Mouse (Mus musculus) embryonic facial prominence, embryonic 15.5 days (tissue): ENCODE measurements around the gene Asb2. TPM values are rescaled to one million over a fixed set of nuclear protein-coding genes. Genes with fewer than 3 reads are reported as not detected.

Experiments
- ATAC-seq: fragments of 200-750 bp; cut with Nextera tagmentation; 2 replicates; pipeline ENCODE4 v1.8.0; 2017; ENCODE audit warnings: low read depth, moderate TSS enrichment; ENCODE audit not compliant: insufficient number of reproducible peaks, low FRiP score, low TSS enrichment
- H3K27ac ChIP-seq: fragments of 300-500 bp; sonication (generic); replicated peaks from 2 replicates; pipeline ENCODE4 v1.5.1; 2015; ENCODE audit warnings: mild to moderate bottlenecking, inconsistent platforms
- H3K27me3 ChIP-seq: fragments of 300-500 bp; sonication (generic); 2 replicates; pipeline ENCODE4 v1.6.1; 2015; ENCODE audit warnings: inconsistent platforms
- H3K36me3 ChIP-seq: fragments of 300-500 bp; sonication (generic); 2 replicates; pipeline ENCODE4 v1.6.1; 2015; ENCODE audit warnings: mild to moderate bottlenecking, inconsistent platforms
- H3K4me1 ChIP-seq: fragments of 300-500 bp; sonication (generic); 2 replicates; pipeline ENCODE4 v1.6.1; 2015; ENCODE audit warnings: inconsistent platforms
- H3K4me2 ChIP-seq: fragments of 300-500 bp; sonication (generic); replicated peaks from 2 replicates; pipeline ENCODE4 v1.6.1; 2015; ENCODE audit warnings: mild to moderate bottlenecking, inconsistent platforms
- H3K4me3 ChIP-seq: fragments of 300-500 bp; sonication (generic); replicated peaks from 2 replicates; pipeline ENCODE4 v1.5.1; 2015; ENCODE audit warnings: mild to moderate bottlenecking, inconsistent platforms
- H3K9ac ChIP-seq: fragments of 300-500 bp; sonication (generic); 2 replicates; pipeline ENCODE4 v1.6.1; 2015; ENCODE audit warnings: inconsistent platforms
- H3K9me3 ChIP-seq: fragments of 300-500 bp; sonication (generic); replicated peaks from 2 replicates; pipeline ENCODE4 v1.6.1; 2016; ENCODE audit warnings: inconsistent platforms
- WGBS: fragments of 180-500 bp; shearing (Covaris S2); methylation state at CpG from one replicate; pipeline ENCODE4 v1.1.7; 2015; 5-methylcytosine and 5-hydroxymethylcytosine counted together
- polyA plus RNA-seq: library from polyadenylated mRNA; unstranded; fragments of >200 nt; fragmentation: Nextera tagmentation; extraction: Ambion mirVana; gene quantifications from 2 replicates; pipeline ENCODE4 v1.2.1, GENCODE M21; 2015

The Asb2 gene
- 7.5 and 10.1 TPM in 2 replicates for polyA plus RNA-seq

DNA sequence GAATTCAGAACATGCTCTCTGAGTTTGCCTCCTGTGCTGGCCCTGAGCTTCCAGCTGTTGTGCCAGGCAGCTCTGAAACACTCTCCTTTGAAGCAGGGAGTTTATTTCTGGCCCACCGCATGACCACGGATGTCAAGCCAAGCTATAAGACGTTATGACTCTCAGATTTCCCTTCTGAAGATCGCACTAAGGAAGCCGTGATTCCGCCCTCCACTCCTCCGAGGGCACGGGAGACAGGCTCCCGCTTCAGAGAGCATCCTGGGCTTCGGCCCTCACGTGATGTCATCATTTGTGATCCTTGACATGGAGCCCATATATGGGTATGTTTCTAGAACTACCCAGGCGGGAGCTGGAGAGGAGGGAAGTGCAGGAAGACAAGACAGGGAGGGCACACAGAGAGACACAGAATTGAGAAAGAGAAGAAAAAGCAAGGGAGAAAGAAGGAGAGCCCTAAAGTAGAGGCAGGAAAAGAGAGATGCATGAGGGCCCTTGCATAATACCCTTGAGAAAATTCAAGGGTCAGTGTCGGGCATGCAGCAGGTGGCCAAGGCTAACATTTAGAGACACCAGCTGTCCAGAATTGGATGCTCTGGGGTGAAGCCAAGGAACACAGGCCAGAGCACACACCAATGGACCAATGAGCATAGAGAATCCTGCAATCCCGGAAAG lies at the start of gene Asb2:
TSS of gene Asb2 (minus strand) at position 256 of the 669 bp plus-strand sequence.
- 49% methylated on average over 14 of the region's 14 CpGs for WGBS
- Histone ChIP-seq H3K4me2 (no peak within 1 kb of the TSS), H3K27ac (no peak within 1 kb of the TSS), H3K4me3 (no peak within 1 kb of the TSS), H3K9ac (no peak within 1 kb of the TSS), H3K27me3 (no peaks in the 10 kb centered on the region), H3K36me3 (no peaks in the 10 kb centered on the region), H3K9me3 (no peaks in the 10 kb centered on the region), H3K4me1 (0 out of 2 replicates have a peak, but pooled peaks cover 3% of the 10 kb centered on the region)
- no peak for ATAC-seq

DNA sequence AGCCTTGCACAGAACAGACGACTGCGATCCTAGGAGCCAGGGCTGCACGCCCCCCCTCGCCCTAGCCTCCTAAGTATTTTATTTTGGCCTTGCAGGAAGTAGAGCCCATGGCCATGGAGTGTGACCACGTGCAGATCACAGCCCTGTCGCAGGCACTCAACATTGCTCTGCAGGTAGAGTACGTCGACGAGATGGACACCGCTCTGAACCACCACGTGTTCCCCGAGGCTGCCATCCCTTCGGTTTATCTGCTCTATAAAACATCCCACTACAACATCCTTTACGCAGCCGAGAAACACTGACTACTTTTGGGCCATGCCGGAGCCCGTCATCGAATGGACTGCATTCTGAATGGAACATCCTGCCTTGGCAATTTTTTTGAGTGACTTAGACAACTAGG lies 48.3 kb upstream of the Asb2 start:
- H3K27me3 ChIP-seq = no peaks in the 10 kb centered on the region
- no peak for ATAC-seq
- H3K27ac ChIP-seq = no peak overlapping the region
- H3K4me1 ChIP-seq = no peaks in the 10 kb centered on the region
- peaks cover 74% of the 10 kb centered on the region for H3K36me3 ChIP-seq
- no peak overlapping the region for H3K4me2 ChIP-seq
- 85% methylated on average over 18 of the region's 18 CpGs for WGBS
- no peaks in the 10 kb centered on the region for H3K9me3 ChIP-seq
- H3K4me3 ChIP-seq = no peak overlapping the region
- no peak overlapping the region for H3K9ac ChIP-seq

DNA sequence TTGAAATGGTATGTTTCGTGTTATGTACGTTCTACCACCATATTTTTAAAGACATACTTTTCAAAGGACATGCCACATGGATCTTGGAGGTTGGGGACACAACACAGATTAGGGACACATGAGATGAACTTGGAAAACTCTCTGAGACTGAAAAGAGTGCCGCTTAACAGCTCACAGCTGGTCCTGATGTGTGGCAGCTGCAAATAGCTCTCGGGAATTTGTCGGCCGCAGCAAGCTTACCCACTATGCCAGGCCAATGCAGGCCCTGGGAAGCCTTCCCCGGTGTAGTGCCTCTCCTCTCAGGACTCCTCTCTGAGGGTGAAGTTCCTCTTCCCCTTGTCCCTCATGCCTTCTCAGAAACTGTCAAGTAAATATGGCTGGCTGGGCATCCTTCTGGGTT lies 41.0 kb upstream of the Asb2 start:
- H3K9me3 ChIP-seq = no peaks in the 10 kb centered on the region
- H3K9ac ChIP-seq = no peak overlapping the region
- 0 out of 2 replicates have a peak, but pooled peaks cover 10% of the 10 kb centered on the region for H3K36me3 ChIP-seq
- no peaks in the 10 kb centered on the region for H3K27me3 ChIP-seq
- 43% methylated on average over 7 of the region's 7 CpGs for WGBS
- H3K4me1 ChIP-seq = peaks cover 12% of the 10 kb centered on the region
- 0 out of 2 replicates have a peak overlapping the region, but pooled peaks have one; percentile 34 for H3K27ac ChIP-seq
- H3K4me3 ChIP-seq = no peak overlapping the region
- no peak overlapping the region for H3K4me2 ChIP-seq
- ATAC-seq = no peak

DNA sequence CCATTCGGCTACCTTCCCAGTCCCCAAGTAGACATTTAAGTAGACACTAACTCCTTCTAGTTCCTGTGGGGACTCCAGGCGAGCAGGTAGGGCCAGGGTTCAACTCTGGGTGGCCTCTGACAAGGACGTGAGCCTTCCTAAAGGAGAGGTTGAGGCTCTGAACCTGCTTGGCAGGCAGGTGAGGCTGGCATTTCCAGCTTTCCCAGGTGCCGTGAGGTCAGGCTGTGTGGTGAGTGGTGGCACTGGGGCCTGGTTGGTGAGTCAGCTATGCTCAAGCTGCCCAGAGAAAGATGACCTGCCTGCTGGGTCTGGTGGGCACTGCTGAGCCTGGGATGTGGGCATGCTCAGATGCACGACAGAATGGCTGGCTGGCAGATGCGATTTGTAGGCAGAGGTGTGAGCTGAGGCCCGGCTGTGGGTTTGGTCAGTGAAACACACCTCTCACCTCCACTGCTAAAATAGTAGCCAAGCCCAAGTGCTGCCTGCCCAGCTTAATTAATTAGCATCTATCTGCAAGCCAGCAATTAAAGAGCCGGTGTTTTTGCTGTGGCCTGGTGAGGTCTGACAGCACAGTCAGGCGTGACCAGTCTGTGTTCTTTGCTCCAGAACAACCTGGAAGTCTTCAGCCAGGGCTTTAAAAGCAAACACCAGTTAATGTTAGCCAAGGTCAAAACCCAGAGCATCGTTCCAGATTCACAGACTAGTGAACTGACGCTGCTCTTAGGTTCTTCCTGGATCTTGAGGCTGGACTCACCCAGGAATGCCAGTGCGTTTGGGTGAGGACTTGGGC lies 39.9 kb upstream of the Asb2 start:
- no peak for ATAC-seq
- no peak overlapping the region for H3K9ac ChIP-seq
- H3K4me3 ChIP-seq = no peak overlapping the region
- 81% methylated on average over 12 of the region's 12 CpGs for WGBS
- no peak overlapping the region for H3K4me2 ChIP-seq
- H3K36me3 ChIP-seq = no peaks in the 10 kb centered on the region
- no peaks in the 10 kb centered on the region for H3K27me3 ChIP-seq
- H3K9me3 ChIP-seq = no peaks in the 10 kb centered on the region
- H3K4me1 ChIP-seq = peaks cover 12% of the 10 kb centered on the region
- H3K27ac ChIP-seq = no peak overlapping the region

DNA sequence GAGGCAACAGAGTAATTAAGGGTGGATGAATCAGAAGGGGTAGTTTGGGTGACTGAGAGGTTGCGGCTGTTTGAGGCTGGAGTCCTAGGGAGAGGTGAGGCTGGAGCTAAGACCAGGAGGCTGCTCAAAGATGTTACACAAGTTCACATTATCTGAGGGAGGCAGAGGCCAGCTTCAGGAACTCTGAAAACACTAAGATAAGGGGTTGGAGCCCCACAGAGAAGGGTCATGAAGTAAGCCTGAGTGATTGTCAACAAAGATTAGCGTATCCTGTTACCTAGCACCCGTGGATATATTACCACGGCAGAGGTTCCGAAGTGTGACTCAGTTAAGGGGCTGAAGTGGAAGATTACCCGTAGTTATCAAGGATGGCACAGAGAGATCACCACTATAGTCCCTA lies 37.7 kb upstream of the Asb2 start:
- H3K4me3 ChIP-seq = no peak overlapping the region
- H3K27ac ChIP-seq = no peak overlapping the region
- ATAC-seq = no peak
- H3K36me3 ChIP-seq = no peaks in the 10 kb centered on the region
- 73% methylated on average over 6 of the region's 6 CpGs for WGBS
- peaks cover 27% of the 10 kb centered on the region for H3K4me1 ChIP-seq
- no peaks in the 10 kb centered on the region for H3K9me3 ChIP-seq
- H3K27me3 ChIP-seq = no peaks in the 10 kb centered on the region
- no peak overlapping the region for H3K4me2 ChIP-seq
- H3K9ac ChIP-seq = no peak overlapping the region

DNA sequence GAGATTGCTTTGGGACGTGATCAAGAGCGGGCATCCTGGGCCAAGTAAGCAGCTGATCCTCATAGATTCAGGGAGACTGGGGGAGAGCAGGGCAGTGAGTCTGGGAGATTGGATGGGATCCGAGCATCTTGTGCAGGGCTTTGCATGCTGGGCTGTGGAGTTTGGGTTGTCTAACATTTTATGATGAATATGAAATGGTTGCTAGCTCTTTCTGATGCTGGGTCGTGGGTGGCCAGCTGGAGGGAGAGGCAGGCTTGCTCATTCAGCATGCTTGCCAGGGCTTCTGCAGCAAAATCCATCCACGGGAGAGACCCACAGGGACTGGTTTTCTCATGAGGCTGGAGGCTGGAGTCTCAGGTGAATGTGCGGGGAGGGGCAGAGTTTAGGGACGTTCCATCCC lies 35.3 kb upstream of the Asb2 start:
- Histone ChIP-seq H3K9me3 (no peaks in the 10 kb centered on the region), H3K36me3 (no peaks in the 10 kb centered on the region), H3K27ac (no peak overlapping the region), H3K4me1 (peaks cover 15% of the 10 kb centered on the region), H3K4me3 (no peak overlapping the region), H3K4me2 (no peak overlapping the region), H3K27me3 (no peaks in the 10 kb centered on the region), H3K9ac (no peak overlapping the region)
- ATAC-seq = no peak
- WGBS = 79% methylated on average over 7 of the region's 7 CpGs

DNA sequence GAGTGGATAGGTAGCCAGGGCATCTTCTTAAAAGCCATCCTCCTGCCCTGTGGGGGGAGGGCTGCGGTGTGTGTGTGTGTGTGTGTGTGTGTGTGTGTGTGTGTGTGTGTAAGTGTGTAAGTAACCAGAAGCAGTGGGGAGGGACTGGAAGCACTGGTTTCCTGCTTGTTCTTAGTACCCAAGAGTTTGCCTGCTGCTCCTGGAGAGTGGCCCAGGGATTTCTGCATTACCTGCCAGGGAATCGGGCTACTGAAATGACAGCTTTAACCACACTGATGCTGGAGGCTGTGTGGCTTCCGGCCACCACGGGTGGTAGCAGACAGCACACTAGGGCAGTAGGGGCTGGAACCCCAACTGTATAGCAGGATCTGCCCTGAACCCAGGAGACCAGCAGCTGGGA lies 34.2 kb upstream of the Asb2 start:
- H3K4me3 ChIP-seq = no peak overlapping the region
- H3K9me3 ChIP-seq = no peaks in the 10 kb centered on the region
- H3K9ac ChIP-seq = no peak overlapping the region
- no peak for ATAC-seq
- H3K36me3 ChIP-seq = no peaks in the 10 kb centered on the region
- H3K27me3 ChIP-seq = no peaks in the 10 kb centered on the region
- H3K27ac ChIP-seq = no peak overlapping the region
- H3K4me2 ChIP-seq = no peak overlapping the region
- peaks cover 15% of the 10 kb centered on the region for H3K4me1 ChIP-seq
- 67% methylated on average over 4 of the region's 4 CpGs for WGBS

DNA sequence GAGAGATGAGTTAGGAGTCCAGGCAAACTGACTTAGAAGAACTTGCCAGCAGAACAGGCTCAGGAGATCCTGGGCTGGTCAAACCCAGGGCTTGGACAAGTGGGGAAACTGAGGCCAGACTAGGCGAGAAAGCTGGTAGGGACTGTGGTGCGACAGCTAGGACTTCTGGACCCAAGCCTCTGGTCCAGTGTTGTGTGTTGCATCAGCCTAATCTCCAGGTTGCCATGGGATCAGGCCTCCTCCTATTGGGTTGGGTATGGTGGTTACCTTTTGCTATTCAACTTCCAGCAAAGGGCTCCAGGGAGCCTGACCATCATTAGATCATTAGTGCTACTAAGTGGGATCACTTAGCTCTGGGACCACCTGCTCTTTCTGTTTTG lies 33.5 kb upstream of the Asb2 start:
- H3K4me3 ChIP-seq = peak overlapping the region; percentile 68
- WGBS = 66% methylated on average over 2 of the region's 2 CpGs
- peaks cover 15% of the 10 kb centered on the region for H3K4me1 ChIP-seq
- H3K27ac ChIP-seq = no peak overlapping the region
- H3K27me3 ChIP-seq = no peaks in the 10 kb centered on the region
- H3K4me2 ChIP-seq = peak overlapping the region; percentile 68
- H3K9me3 ChIP-seq = no peaks in the 10 kb centered on the region
- no peak for ATAC-seq
- no peak overlapping the region; the same call in 1 of the 2 replicates for H3K9ac ChIP-seq
- no peaks in the 10 kb centered on the region for H3K36me3 ChIP-seq

DNA sequence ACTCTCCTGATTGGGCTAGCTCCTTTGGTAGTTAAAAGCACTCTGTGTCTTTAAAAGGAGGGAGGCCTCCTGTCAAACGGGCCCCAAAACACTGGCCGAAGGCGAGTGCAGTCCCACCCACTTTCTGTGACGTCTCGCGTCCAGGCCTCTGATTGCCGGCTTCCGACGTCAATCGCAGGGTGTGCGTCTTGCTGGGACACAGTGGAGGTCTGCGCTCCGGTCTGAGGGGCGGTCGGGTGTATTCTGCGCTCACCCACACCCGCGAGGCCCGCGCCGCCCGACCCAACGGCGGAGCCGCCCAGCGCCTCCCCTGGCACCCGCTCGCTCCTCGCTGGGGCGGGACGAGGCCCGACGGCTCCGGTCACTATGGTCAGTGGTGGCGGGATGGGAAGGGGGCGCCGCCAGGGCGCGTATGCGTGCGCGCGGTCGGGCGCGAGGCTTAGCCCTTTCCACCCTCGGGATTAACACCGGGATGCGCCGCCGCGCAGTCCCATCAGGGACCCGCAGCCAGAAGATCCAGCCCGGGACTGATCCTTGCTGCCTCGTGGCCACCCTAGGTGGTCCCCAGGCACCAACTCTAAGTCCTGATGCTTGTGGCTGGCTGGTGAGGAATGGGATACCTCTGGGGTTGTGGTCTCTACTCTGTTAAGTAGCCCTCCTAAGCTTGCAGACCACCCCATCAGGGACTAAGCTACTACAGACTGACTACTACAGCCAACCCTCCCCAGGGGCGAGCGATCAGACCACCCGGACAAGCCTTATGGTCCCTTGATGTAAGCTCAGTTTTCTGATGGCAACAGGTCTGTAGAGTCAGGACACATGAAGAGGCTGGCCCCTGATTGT lies 32.9 kb upstream of the Asb2 start, which contains the start of gene Otub2:
TSS of gene Otub2 (plus strand) at position 178 of the 843 bp plus-strand sequence.
- Histone ChIP-seq H3K27me3 (no peaks in the 10 kb centered on the region), H3K9me3 (no peaks in the 10 kb centered on the region), H3K9ac (peak within 1 kb of the TSS; percentile 73), H3K4me1 (peaks cover 15% of the 10 kb centered on the region), H3K4me3 (peak within 1 kb of the TSS; percentile 68), H3K36me3 (no peaks in the 10 kb centered on the region), H3K27ac (no peak within 1 kb of the TSS), H3K4me2 (peak within 1 kb of the TSS; percentile 68)
- ATAC-seq = peak; percentile 98
- under 1% methylated on average over 58 of the region's 58 CpGs for WGBS

DNA sequence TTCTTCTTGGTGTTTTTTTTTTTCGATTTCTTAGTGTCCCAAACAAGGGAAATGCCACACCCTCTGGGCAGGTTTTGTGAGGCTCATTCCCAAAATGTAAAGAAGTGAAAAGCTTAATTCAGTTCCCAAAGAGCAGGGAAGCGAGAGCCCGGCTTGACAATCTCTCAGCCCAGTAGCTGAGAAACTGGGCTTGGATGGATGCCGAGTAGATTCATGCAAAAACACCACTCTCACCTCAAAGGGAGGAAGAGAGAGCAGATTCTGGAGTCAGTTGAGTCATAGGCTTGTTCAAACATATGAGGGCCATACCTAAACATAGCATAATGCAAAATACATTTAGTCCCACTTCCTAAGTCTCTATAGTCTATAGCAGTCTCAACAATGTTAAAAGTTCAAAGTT lies 24.4 kb upstream of the Asb2 start:
- no peaks in the 10 kb centered on the region for H3K4me1 ChIP-seq
- no peak overlapping the region for H3K4me2 ChIP-seq
- H3K9me3 ChIP-seq = no peaks in the 10 kb centered on the region
- H3K27me3 ChIP-seq = no peaks in the 10 kb centered on the region
- H3K27ac ChIP-seq = no peak overlapping the region
- no peak overlapping the region for H3K4me3 ChIP-seq
- no peak for ATAC-seq
- no peaks in the 10 kb centered on the region for H3K36me3 ChIP-seq
- WGBS = 78% methylated on average over 4 of the region's 4 CpGs
- H3K9ac ChIP-seq = no peak overlapping the region

DNA sequence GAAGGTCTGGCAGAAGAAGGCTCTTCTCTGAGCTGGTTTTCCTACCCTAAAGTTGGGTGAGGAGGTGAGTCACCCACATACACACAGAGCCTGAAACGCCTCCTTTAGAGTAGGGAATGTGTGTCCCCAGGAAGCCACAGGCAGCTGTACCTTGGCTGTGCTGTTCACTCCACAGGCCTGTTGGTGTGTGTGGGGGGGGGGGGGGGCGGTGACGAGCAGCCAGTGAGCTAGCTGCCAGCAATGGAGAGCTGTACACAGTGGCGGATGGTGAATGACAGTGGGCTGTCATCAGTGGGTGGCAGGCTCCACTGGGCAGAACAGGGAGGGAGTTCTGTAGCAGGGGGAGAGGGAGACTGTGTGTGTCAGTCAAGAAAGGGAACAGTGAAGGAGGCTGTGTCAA lies 21.0 kb upstream of the Asb2 start:
- H3K27me3 ChIP-seq = no peaks in the 10 kb centered on the region
- H3K4me1 ChIP-seq = no peaks in the 10 kb centered on the region
- H3K9me3 ChIP-seq = no peaks in the 10 kb centered on the region
- H3K4me2 ChIP-seq = no peak overlapping the region
- no peak overlapping the region for H3K27ac ChIP-seq
- ATAC-seq = no peak
- 63% methylated on average over 4 of the region's 4 CpGs for WGBS
- H3K9ac ChIP-seq = no peak overlapping the region
- H3K36me3 ChIP-seq = no peaks in the 10 kb centered on the region
- no peak overlapping the region for H3K4me3 ChIP-seq
